Mouse (Mus musculus): ENCODE measurements around the gene Clybl. TPM values are rescaled to one million over a fixed set of nuclear protein-coding genes. Genes with fewer than 3 reads are reported as not detected.
A peak's percentile ranks its signal among the peaks of the same experiment; 100 is the strongest.

The Clybl gene
- polyA plus RNA-seq (2015; fragmentation: Nextera tagmentation; extraction: Ambion mirVana): 12.5 and 15.6 TPM in 2 replicates

DNA sequence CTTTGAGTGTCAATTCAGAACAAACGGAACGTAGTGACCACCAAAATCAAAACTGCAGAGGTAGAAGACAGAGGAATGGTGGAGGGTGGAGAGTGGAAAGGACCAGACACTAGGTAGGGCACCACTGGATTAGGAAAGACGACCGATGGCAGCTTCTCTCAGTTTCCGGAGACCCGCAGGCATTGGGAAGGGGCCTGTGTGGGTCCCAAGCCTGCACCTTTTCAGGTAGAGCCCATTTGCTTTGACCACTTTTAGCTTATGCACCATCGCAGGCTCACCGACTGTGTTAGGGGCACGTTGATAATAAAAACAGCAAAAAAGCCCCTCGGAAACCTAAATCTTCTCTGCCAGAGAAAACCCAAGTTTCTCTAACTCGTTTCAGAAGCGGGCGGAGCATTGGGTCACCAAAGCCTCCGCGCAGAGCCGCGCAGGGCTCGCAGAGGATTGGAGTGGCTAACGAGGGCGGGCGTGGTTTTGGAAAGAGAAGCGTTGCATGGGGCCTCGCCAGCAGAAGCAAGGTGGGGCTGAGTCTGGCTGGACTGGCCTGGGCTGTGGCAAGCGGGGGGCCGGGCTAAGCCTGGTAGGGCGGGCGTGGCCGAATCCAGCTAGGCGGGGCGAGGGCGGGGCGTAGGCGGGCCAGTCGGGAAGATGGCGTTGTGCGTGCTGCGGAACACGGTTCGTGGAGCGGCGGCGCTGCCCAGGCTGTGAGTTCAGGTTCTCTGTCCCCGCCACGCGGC is at the start of gene Clybl:
Clybl (plus strand) TSS at position 627 of the 737 bp plus-strand sequence.
- 3% methylated on average over 43 of the region's 45 CpGs for WGBS
- H3K27ac ChIP-seq: peak within 1 kb of the TSS; percentile 55; the same call in 1 of the 2 replicates

DNA sequence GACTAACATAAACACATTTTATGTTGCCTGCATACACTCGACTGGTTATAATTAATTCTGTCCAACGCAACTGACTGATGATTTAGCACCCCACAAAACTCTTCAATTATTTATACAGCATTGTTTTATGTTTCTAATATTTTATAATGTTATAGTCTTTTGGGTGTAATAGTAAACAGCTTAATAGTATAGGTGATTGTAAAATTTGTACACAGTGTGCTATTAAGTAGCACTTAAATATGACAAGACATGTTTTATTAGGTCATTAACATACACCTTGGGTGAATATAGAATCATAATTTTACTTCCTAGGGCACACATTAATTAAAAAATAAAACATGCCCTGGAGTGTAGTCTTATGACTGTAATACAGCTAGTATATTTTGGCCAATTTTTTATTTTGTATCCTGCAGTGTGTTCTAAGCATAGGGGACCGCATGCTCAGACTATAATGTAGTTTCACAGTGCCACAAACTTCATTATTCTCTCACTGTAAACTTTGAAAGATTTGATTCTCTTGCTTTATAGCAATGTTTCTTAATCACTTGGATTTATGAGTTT is 45.1 kb upstream of the Clybl start:
- ATAC-seq (replicated peaks): no peak
- Histone ChIP-seq H3K27ac (no peak overlapping the region), H3K4me2 (no peak overlapping the region), H3K27me3 (replicated peaks) (no peaks in the 10 kb centered on the region), H3K9me3 (no peaks in the 10 kb centered on the region), H3K4me3 (no peak overlapping the region), H3K36me3 (replicated peaks) (peaks cover 20% of the 10 kb centered on the region; the same call in 1 of the 2 replicates), H3K9ac (no peak overlapping the region), H3K4me1 (no peaks in the 10 kb centered on the region)
- 93% methylated on average over 3 of the region's 3 CpGs for WGBS

More for the DNA sequence above, at the start of gene Clybl:
- ATAC-seq (replicated peaks): peak; percentile 95
- no peaks in the 10 kb centered on the region for H3K27me3 ChIP-seq (replicated peaks)
- H3K9ac ChIP-seq: peak within 1 kb of the TSS; percentile 59
- peak within 1 kb of the TSS; percentile 74 for H3K4me3 ChIP-seq
- peak within 1 kb of the TSS; percentile 72 for H3K4me2 ChIP-seq
- no peaks in the 10 kb centered on the region for H3K36me3 ChIP-seq (replicated peaks)
- peaks cover 13% of the 10 kb centered on the region; the same call in 1 of the 2 replicates for H3K4me1 ChIP-seq
- no peaks in the 10 kb centered on the region for H3K9me3 ChIP-seq

- Histone ChIP-seq H3K27me3 (replicated peaks) (no peaks in the 10 kb centered on the region), H3K36me3 (replicated peaks) (peaks cover 20% of the 10 kb centered on the region; the same call in 1 of the 2 replicates), H3K9ac (no peak overlapping the region), H3K4me1 (no peaks in the 10 kb centered on the region), H3K4me3 (no peak overlapping the region), H3K4me2 (no peak overlapping the region), H3K9me3 (no peaks in the 10 kb centered on the region), H3K27ac (no peak overlapping the region)
- WGBS: 93% methylated on average over 7 of the region's 7 CpGs
- ATAC-seq (replicated peaks): no peak
These were observed 44.3 kb upstream of the Clybl start for GRCm38 (mm10) chr14:122137234-122137633.

DNA sequence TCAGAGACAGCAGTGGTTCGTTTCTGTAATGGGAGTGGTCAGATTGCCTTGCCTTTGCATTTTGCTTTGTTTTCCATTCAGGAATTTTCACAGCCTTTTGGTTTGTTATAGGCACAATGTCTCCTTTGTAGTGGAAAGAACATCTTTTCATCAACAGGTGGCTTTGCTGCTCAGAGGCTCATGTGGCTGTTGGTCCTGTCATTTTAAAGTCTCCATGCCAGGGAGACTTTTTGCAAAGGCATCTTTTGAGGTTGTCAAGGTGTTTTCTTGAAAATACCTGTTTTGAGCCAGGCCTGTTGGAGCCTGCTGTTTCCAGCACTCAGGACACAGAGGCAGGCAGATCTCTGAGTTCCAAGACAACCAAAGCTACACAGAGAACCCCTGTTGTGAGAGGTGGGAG is 41.4 kb upstream of the Clybl start:
- Histone ChIP-seq H3K27me3 (replicated peaks) (no peaks in the 10 kb centered on the region), H3K4me1 (no peaks in the 10 kb centered on the region), H3K9ac (no peak overlapping the region), H3K36me3 (replicated peaks) (peaks cover 26% of the 10 kb centered on the region; the same call in 1 of the 2 replicates), H3K9me3 (no peaks in the 10 kb centered on the region), H3K4me3 (no peak overlapping the region), H3K27ac (no peak overlapping the region), H3K4me2 (no peak overlapping the region)
- no peak for ATAC-seq (replicated peaks)
- 84% methylated on average over 1 of the region's 1 CpGs for WGBS

GRCm38 (mm10) chr14:122143585-122144269 is 37.8 kb upstream of the Clybl start:
- 88% methylated on average over 4 of the region's 4 CpGs for WGBS
- Histone ChIP-seq H3K9me3 (no peaks in the 10 kb centered on the region), H3K36me3 (replicated peaks) (peaks cover 37% of the 10 kb centered on the region; the same call in 1 of the 2 replicates), H3K4me2 (no peak overlapping the region), H3K9ac (no peak overlapping the region), H3K27me3 (replicated peaks) (no peaks in the 10 kb centered on the region), H3K4me1 (no peaks in the 10 kb centered on the region), H3K4me3 (no peak overlapping the region), H3K27ac (no peak overlapping the region)
- no peak for ATAC-seq (replicated peaks)

DNA sequence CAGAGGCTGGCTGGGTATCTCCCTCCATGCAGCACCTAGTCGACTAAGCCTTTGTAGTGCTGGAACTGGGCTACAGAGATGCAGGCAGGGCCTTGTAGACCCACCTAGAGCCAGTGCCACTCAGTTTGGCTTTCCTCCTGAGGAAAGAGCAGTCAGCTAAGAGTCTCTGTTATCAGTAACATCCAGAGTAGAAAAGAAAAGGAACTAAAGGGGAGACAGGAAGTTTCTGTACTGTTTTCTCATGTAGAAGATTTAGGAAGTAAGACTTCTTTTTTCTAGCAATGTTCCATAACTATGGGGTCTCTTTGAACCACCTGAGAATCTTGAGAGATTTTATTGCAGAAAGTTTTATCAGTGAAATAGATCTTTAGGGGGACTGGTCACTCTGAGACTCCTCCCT is 36.1 kb upstream of the Clybl start:
- WGBS: 79% methylated on average over 1 of the region's 1 CpGs
- Histone ChIP-seq H3K27me3 (replicated peaks) (no peaks in the 10 kb centered on the region), H3K4me1 (no peaks in the 10 kb centered on the region), H3K9me3 (no peaks in the 10 kb centered on the region), H3K9ac (no peak overlapping the region), H3K4me2 (no peak overlapping the region), H3K4me3 (no peak overlapping the region), H3K27ac (no peak overlapping the region), H3K36me3 (replicated peaks) (peaks cover 29% of the 10 kb centered on the region; the same call in 1 of the 2 replicates)
- no peak for ATAC-seq (replicated peaks)

DNA sequence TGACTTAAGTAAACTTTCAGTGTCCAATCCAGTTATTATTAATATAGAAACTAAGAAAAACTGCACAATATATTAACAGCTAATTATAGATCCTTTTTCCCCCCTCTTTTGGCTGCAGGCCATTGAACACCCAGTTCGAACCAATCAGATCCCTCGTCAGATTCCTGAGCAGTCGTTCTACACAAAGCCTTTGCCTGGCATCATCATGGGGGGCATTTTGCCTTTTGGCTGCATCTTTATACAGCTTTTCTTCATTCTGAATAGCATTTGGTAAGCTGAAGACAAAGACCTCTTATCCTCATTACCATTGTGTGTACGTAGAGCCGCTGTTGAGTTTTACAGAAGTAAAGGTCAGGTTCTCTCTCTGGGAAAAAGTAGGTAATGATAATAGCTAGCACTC is 30.9 kb upstream of the Clybl start:
- H3K9ac ChIP-seq: no peak overlapping the region
- no peaks in the 10 kb centered on the region for H3K27me3 ChIP-seq (replicated peaks)
- H3K4me1 ChIP-seq: no peaks in the 10 kb centered on the region
- no peak overlapping the region for H3K4me3 ChIP-seq
- peaks cover 26% of the 10 kb centered on the region; the same call in 1 of the 2 replicates for H3K36me3 ChIP-seq (replicated peaks)
- no peak overlapping the region for H3K4me2 ChIP-seq
- no peak for ATAC-seq (replicated peaks)
- 19% methylated on average over 5 of the region's 5 CpGs for WGBS
- H3K9me3 ChIP-seq: no peaks in the 10 kb centered on the region
- no peak overlapping the region for H3K27ac ChIP-seq

DNA sequence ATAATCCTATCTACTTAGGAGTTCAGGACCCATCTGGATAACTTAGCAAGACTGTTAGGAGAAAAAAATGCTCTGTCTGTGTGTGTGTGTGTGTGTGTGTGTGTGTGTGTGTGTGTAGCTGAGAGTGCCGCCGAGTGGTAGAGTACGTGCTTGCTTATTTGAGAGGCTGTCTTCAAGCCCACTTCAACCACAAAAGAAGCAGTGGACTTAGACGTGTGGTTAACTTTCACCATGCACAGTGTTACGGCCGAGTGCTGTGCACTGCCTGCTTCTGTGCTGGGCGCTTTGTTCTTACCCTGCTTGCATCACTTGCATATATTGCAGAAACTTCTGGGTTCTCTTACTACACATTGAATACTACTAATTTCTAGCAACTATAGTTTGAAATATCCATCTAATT is 23.8 kb upstream of the Clybl start:
- Histone ChIP-seq H3K27me3 (replicated peaks) (no peaks in the 10 kb centered on the region), H3K9ac (no peak overlapping the region), H3K9me3 (no peaks in the 10 kb centered on the region), H3K4me2 (no peak overlapping the region), H3K27ac (no peak overlapping the region), H3K4me3 (no peak overlapping the region), H3K36me3 (replicated peaks) (peaks cover 14% of the 10 kb centered on the region; the same call in 1 of the 2 replicates), H3K4me1 (no peaks in the 10 kb centered on the region)
- 76% methylated on average over 7 of the region's 7 CpGs for WGBS
- ATAC-seq (replicated peaks): 0 out of 2 replicates have a peak, but pooled peaks have one; percentile 17

DNA sequence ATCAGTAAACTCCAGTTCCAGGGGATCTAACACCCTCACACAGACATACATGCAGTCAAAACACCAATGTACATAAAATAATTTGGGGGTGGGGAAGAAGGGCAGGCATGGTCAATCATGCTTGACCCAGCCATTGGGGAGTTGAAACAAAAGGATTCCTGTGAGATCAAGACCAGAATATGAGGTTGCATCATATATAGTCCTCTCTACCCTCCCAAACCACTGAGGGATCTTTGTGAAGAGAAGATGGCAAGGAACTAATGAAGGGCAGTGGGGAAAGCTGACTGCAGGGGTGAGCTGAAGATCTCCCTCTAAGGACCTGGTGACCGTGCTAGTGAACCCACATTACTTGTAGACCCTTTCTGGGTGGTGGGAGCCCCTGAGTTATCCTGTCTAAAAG is 20.6 kb upstream of the Clybl start:
- WGBS: 85% methylated on average over 1 of the region's 1 CpGs
- Histone ChIP-seq H3K27me3 (replicated peaks) (no peaks in the 10 kb centered on the region), H3K36me3 (replicated peaks) (peaks cover 10% of the 10 kb centered on the region; the same call in 1 of the 2 replicates), H3K4me2 (no peak overlapping the region), H3K27ac (no peak overlapping the region), H3K4me1 (no peaks in the 10 kb centered on the region), H3K4me3 (no peak overlapping the region), H3K9me3 (no peaks in the 10 kb centered on the region), H3K9ac (no peak overlapping the region)
- ATAC-seq (replicated peaks): no peak

DNA sequence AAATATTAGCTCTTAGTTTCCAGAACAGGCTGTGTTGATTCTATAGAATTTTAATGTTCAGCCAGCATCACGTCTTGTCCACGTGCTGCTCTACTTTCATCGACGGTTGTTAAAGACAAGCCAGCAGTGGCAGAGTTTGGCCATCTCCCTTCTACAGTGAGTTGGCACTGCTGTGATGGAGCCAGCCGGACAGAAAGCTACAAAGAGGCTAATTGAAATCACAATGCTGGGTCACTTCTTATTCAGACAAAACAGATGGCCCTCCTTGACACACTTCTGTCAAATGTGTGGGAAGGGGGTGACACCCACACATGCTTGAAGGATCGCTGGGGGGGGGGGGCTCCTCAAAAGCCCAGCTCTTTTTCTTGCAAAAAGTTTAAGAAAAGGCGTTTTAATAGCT is 12.6 kb upstream of the Clybl start:
- Histone ChIP-seq H3K36me3 (replicated peaks) (no peaks in the 10 kb centered on the region), H3K9ac (no peak overlapping the region), H3K27me3 (replicated peaks) (no peaks in the 10 kb centered on the region), H3K27ac (no peak overlapping the region), H3K9me3 (no peaks in the 10 kb centered on the region), H3K4me1 (peaks cover 14% of the 10 kb centered on the region), H3K4me3 (no peak overlapping the region), H3K4me2 (no peak overlapping the region)
- WGBS: 62% methylated on average over 7 of the region's 7 CpGs
- ATAC-seq (replicated peaks): no peak

DNA sequence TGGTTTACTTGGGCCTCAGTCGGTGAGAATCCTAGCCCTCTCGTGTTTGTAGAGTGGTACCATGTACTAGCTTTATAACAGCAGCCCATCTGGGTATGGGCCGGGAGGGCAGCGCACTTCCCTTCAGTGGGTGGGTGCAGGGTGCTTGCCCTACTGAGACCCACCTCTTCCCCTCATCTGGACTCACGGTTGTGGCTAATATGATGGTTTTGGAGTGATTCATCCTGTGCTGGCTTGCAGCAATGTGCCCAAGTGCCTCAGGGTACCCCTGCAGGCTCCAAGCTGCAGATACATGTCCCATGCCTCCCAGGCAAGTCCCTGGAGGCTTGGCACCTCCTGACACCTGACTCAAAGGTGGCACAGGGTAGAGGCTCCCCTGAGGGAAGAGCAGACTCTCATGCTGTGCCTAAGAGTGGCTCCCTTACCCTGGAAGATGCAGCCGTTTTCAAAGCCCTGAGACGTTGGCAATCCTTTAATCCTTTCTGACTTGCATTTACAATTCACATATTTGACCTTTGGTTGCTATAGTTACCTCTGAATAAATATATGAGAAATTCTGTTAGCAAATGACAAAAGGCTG is 11.2 kb upstream of the Clybl start:
- Histone ChIP-seq H3K4me3 (no peak overlapping the region), H3K4me1 (peaks cover 16% of the 10 kb centered on the region), H3K36me3 (replicated peaks) (no peaks in the 10 kb centered on the region), H3K27ac (peak overlapping the region; percentile 68), H3K9me3 (no peaks in the 10 kb centered on the region), H3K27me3 (replicated peaks) (no peaks in the 10 kb centered on the region), H3K9ac (no peak overlapping the region), H3K4me2 (no peak overlapping the region)
- ATAC-seq (replicated peaks): peak; percentile 61
- 52% methylated on average over 7 of the region's 7 CpGs for WGBS

DNA sequence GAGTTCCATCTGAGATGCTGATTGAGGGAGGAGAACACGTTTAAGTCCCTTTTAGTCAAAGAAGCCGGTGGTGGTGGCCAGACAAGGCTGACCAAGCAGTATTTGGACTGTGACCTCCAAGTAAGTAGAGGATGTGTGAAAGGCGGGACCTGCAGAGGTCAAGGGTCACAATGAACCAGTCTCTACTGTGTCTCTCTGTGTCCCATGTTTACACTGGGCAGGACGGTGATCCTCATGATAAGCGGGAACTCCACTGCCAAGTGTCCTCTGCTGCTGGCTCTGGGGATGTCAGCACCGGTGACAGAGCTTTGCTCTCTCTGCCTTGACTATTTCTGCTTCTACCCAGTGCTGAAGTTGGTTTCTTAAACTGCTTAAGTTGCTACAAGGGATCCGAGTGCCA is 10.5 kb upstream of the Clybl start:
- no peak for ATAC-seq (replicated peaks)
- no peaks in the 10 kb centered on the region for H3K36me3 ChIP-seq (replicated peaks)
- no peak overlapping the region for H3K4me2 ChIP-seq
- H3K9me3 ChIP-seq: no peaks in the 10 kb centered on the region
- H3K27me3 ChIP-seq (replicated peaks): no peaks in the 10 kb centered on the region
- H3K4me3 ChIP-seq: no peak overlapping the region
- no peak overlapping the region for H3K27ac ChIP-seq
- no peak overlapping the region for H3K9ac ChIP-seq
- 78% methylated on average over 7 of the region's 7 CpGs for WGBS
- H3K4me1 ChIP-seq: peaks cover 19% of the 10 kb centered on the region
